Mouse (Mus musculus) liver, adult 2 months (tissue): Measurements from ENCODE around the gene Coro6. TPM values are rescaled to one million over a fixed set of nuclear protein-coding genes. Genes with fewer than 3 reads are reported as not detected.
A peak's percentile ranks its signal among the peaks of the same experiment; 100 is the strongest.

Source experiments
- DNase-seq: peaks from one replicate; pipeline ENCODE4 v3.0.0-alpha.2; 2011; ENCODE audit warnings: low read depth, low spot score; ENCODE audit errors: extremely low read depth
- H3K27ac ChIP-seq: fragments of 200-500 bp; replicated peaks from 2 replicates; pipeline ENCODE4 v1.5.1; 2012; ENCODE audit warnings: low read depth, mild to moderate bottlenecking, control low read depth, inconsistent platforms, low read length; ENCODE audit not compliant: insufficient read depth
- H3K27me3 ChIP-seq: fragments of 200-500 bp; 2 replicates; pipeline ENCODE4 v1.6.1; 2012; ENCODE audit warnings: mild to moderate bottlenecking, moderate library complexity, low read length, inconsistent platforms; ENCODE audit not compliant: control insufficient read depth, insufficient read depth
- H3K36me3 ChIP-seq: fragments of 200-500 bp; 2 replicates; pipeline ENCODE4 v1.6.1; 2012; ENCODE audit warnings: low read length, inconsistent platforms; ENCODE audit not compliant: control insufficient read depth, insufficient read depth
- H3K4me1 ChIP-seq: fragments of 200-500 bp; 2 replicates; pipeline ENCODE4 v1.6.1; 2011; ENCODE audit warnings: low read length; ENCODE audit not compliant: control insufficient read depth, insufficient read depth
- H3K4me3 ChIP-seq: fragments of 200-500 bp; 2 replicates; pipeline ENCODE4 v1.5.1; 2011; ENCODE audit warnings: low read depth, mild to moderate bottlenecking, control low read depth, low read length, moderate library complexity; ENCODE audit not compliant: insufficient read depth
- H3K79me2 ChIP-seq: fragments of 200-500 bp; 2 replicates; pipeline ENCODE4 v1.6.1; 2012; ENCODE audit warnings: inconsistent platforms, mild to moderate bottlenecking, low read length, moderate library complexity; ENCODE audit not compliant: control insufficient read depth, insufficient read depth
- H3K9ac ChIP-seq: fragments of 200-500 bp; 2 replicates; pipeline ENCODE4 v1.6.1; 2012; ENCODE audit warnings: low read depth, mild to moderate bottlenecking, control low read depth, inconsistent platforms, low read length
- CTCF ChIP-seq: fragments of 200-500 bp; IDR thresholded peaks from 2 replicates; pipeline ENCODE4 v1.5.1; 2011; ENCODE audit warnings: low read depth, low read length, control low read depth
- POLR2A ChIP-seq: fragments of 200-500 bp; IDR thresholded peaks from 2 replicates; pipeline ENCODE4 v1.6.1; 2011; ENCODE audit warnings: low read length, control low read depth; ENCODE audit not compliant: insufficient read depth; ENCODE audit errors: extremely low read depth
- WGBS: fragments of 180-500 bp; shearing (Covaris S2); methylation state at CpG from one replicate; pipeline ENCODE4 v1.1.7; 2018; 5-methylcytosine and 5-hydroxymethylcytosine counted together
- polyA plus RNA-seq: library from polyadenylated mRNA; depleted of rRNA; stranded (reverse); fragments of >200 nt; gene quantifications from 2 replicates; pipeline ENCODE4 v1.2.3, GENCODE M21; 2012
- total RNA-seq: library from RNA; depleted of rRNA; stranded (reverse); fragments of >200 nt; gene quantifications from 2 replicates; pipeline ENCODE4 v1.2.3, GENCODE M21; 2014

The Coro6 gene
- total and polyA plus RNA-seq, 2 experiments = 0.09 to 0.16 TPM

DNA sequence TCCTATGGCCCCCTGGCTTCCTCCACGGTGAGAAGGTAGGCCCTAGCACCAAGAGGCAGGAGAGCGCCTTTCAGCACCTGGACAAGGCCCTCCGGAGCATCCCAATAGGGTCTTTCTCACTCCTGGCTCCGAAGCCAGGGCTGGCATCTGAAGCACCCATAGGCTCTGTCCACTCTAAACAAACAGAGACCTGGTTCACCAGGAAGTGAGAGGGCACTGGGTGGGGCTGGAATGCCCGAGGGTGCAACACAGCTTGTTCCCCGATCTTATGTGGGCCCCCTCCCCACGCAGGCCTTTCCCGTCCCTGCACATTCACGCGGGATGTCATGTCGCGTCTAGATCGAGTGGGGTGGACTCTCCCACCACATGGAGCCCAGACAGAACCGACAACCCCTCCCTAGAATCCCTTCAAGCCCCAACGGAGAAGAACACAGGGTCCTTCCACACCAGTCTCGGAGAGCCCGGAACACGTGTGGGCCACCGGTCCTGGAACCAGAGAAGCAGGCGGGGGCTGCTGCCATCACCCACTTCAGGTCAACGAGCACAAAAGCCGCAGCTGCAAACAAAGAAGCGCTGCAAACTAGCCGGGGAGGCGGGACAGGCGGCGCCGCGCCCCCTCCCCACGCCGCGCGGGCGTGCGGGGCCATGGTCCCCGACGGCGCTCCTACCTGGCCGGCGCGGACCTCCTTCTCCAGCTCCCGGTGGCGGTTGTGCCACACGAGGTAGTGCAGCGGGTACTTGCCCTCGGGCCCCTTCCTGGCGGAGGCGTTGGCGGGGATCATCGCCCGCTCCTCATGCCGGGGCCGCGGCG is 26.8 kb downstream of the Coro6 start:
- Histone ChIP-seq H3K4me3 (peak overlapping the region; percentile 57), H3K4me1 (peaks cover 12% of the 10 kb centered on the region; the same call in 1 of the 2 replicates), H3K36me3 (no peaks in the 10 kb centered on the region), H3K27me3 (no peaks in the 10 kb centered on the region), H3K79me2 (peaks cover 3% of the 10 kb centered on the region; the same call in 1 of the 2 replicates), H3K9ac (peak overlapping the region; percentile 76), H3K27ac (no peak overlapping the region)
- no peak for TF ChIP-seq CTCF
- no peak for TF ChIP-seq POLR2A
- no peak for DNase-seq
- 16% methylated on average over 55 of the region's 55 CpGs for WGBS

DNA sequence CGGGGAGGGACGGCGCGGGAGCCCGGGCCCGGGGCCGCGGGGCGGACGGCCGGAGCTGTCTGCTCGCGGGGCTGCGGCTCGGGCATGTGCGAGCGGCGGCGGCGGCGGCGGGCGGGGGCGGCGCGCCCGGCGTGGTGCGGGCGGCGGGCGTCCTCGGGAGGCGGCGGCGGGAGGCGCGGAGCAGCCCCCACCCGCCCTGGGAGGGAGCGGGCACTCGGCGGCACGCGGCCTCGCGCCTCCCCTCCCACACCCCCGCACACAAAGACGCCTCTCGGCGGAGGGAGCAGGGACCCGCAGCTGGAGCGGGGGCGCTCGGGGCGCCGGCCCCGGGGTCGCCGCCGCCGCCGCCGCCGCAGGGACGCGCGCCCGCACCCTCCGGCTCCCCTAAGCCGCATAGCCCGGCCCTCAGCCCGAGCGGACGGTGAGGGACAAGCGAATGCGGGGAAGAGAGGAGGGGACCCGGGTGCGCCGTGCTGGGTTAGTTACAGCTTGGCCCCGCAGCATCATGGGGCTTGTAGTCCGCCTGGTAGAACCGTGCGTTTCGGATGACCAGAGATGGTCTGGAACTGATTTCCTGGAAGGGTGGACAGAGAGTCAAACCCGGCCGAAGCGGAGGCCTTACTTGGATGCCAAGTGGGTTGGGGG is 27.5 kb downstream of the Coro6 start, which contains the start of gene Ankrd13b:
Ankrd13b (minus strand) TSS at position 88 of the 645 bp plus-strand sequence.
- Histone ChIP-seq H3K9ac (peak within 1 kb of the TSS; percentile 76), H3K4me1 (peaks cover 16% of the 10 kb centered on the region), H3K79me2 (peaks cover 3% of the 10 kb centered on the region; the same call in 1 of the 2 replicates), H3K27ac (no peak within 1 kb of the TSS), H3K27me3 (no peaks in the 10 kb centered on the region), H3K36me3 (no peaks in the 10 kb centered on the region), H3K4me3 (peak within 1 kb of the TSS; percentile 70)
- WGBS = 6% methylated on average over 70 of the region's 87 CpGs
- peak; percentile 56 for DNase-seq
- TF ChIP-seq CTCF = no peak
- no peak for TF ChIP-seq POLR2A

DNA sequence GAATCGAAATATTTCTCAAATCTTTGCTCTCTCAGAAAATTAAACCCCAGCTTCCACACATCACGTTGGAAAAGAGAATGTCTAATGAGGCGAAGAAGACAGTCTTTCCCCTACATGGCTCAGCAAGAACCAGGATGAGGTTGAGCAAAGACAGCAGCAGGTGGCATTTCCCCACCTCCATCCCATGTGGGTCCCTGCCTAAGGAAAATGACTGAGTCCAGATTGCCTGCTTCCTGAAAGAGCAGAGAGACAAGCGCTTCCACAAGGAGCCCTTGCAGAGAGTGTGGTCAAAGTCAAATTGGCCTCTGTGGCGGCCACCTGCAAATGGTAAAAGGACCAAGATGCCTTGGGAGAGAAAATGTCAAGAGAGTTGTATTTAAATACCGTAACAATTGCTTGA is 28.2 kb downstream of the Coro6 start:
- Histone ChIP-seq H3K79me2 (peaks cover 3% of the 10 kb centered on the region; the same call in 1 of the 2 replicates), H3K27me3 (no peaks in the 10 kb centered on the region), H3K9ac (no peak overlapping the region), H3K36me3 (no peaks in the 10 kb centered on the region), H3K4me3 (no peak overlapping the region), H3K27ac (no peak overlapping the region), H3K4me1 (peaks cover 16% of the 10 kb centered on the region)
- no peak for DNase-seq
- WGBS = 90% methylated on average over 6 of the region's 6 CpGs
- no peak for TF ChIP-seq POLR2A
- TF ChIP-seq CTCF = no peak

DNA sequence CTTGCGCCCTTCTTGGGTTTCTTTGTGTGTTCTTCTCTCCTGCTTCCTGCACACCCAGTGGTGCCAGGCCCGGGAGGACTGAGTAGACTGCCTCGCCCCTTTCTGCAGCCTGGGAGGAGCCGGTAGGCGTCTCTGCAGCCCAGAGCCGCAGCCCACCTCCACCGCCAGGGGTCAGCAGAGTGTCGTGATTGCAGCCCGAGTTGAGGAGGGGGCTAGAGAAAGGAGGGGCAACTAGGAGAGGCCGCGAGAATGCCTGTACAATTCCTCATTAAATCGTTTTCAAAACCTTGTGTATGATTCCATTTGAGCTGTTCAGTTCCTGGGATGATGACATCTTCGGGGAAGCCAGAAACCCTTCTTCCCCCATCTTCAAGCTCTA is 28.9 kb downstream of the Coro6 start:
- Histone ChIP-seq H3K27ac (no peak overlapping the region; the same call in 1 of the 2 replicates), H3K79me2 (peaks cover 4% of the 10 kb centered on the region), H3K4me1 (peaks cover 18% of the 10 kb centered on the region), H3K9ac (no peak overlapping the region), H3K27me3 (no peaks in the 10 kb centered on the region), H3K4me3 (no peak overlapping the region), H3K36me3 (no peaks in the 10 kb centered on the region)
- peak; percentile 93 for TF ChIP-seq CTCF
- no peak for TF ChIP-seq POLR2A
- DNase-seq = peak; percentile 53
- under 1% methylated on average over 13 of the region's 13 CpGs for WGBS

DNA sequence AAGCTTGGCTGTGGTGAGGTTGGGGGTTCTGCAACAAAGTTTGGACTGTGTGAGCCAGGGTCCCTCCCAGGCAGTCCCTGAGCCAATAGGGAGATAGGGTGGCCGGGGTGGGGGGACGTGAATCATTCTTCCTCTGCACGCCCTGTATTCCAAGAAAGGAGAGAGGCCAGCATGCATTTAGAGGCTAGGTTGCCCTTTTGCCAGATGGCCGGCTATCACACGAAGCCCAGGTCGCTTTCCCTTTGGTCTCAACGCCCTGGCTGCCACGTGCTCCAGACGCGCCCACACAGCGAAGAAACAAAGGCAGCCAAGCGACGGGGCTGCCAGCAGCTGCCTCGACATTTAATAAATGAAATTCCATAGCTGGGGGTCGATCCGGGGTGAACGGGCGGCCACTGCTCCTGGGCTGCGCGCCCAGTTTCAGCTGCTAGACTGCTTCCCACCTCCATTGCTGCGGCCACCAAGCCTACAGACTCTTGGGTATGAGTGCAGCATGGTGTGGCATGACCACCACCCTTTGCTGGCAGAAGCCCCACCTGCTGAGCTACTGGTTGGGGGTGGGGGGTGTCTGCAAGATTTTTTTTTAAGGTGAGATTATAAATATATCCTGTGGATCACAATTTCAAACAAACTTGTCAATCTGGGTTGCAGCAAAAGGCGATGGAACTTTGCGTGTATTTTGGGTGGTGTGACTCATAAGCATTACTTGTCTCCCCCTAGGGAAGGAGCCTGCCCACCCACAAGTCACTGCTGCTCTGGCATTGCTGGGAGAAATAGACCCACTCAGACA is 29.5 kb downstream of the Coro6 start:
- no peaks in the 10 kb centered on the region for H3K27me3 ChIP-seq
- 1% methylated on average over 23 of the region's 23 CpGs for whole genome bisulfite sequencing
- H3K79me2 ChIP-seq = peaks cover 4% of the 10 kb centered on the region
- DNase-seq = peak; percentile 64
- H3K4me3 ChIP-seq = peak overlapping the region; percentile 31; the same call in 1 of the 2 replicates
- H3K9ac ChIP-seq = peak overlapping the region; percentile 32; the same call in 1 of the 2 replicates
- 0 out of 2 replicates have a peak, but pooled peaks have one; percentile 1 for TF ChIP-seq CTCF
- TF ChIP-seq POLR2A = no peak
- peaks cover 18% of the 10 kb centered on the region for H3K4me1 ChIP-seq
- H3K36me3 ChIP-seq = no peaks in the 10 kb centered on the region
- no peak overlapping the region; the same call in 1 of the 2 replicates for H3K27ac ChIP-seq
